Mouse (Mus musculus) embryonic facial prominence, embryonic 15.5 days (tissue): ENCODE measurements at regions not wholly inside any gene's neighbourhood (a gene's known extent, or its start where the extent isn't known, plus 50 kb on each side); places are given as distances from the start of the nearest gene placed in this dataset.
"Not testable (repeated sequence)": the region's sequence is repeated elsewhere in the genome, so short reads cannot be mapped to it uniquely, and the experiment has no call there.

Experiments used
- ATAC-seq: fragments of 200-750 bp; cut with Nextera tagmentation; 2 replicates; pipeline ENCODE4 v1.8.0; 2017; ENCODE audit warnings: low read depth, moderate TSS enrichment; ENCODE audit not compliant: insufficient number of reproducible peaks, low FRiP score, low TSS enrichment
- H3K27ac ChIP-seq: fragments of 300-500 bp; sonication (generic); replicated peaks from 2 replicates; pipeline ENCODE4 v1.5.1; 2015; ENCODE audit warnings: mild to moderate bottlenecking, inconsistent platforms
- H3K27me3 ChIP-seq: fragments of 300-500 bp; sonication (generic); 2 replicates; pipeline ENCODE4 v1.6.1; 2015; ENCODE audit warnings: inconsistent platforms
- H3K36me3 ChIP-seq: fragments of 300-500 bp; sonication (generic); 2 replicates; pipeline ENCODE4 v1.6.1; 2015; ENCODE audit warnings: mild to moderate bottlenecking, inconsistent platforms
- H3K4me1 ChIP-seq: fragments of 300-500 bp; sonication (generic); 2 replicates; pipeline ENCODE4 v1.6.1; 2015; ENCODE audit warnings: inconsistent platforms
- H3K4me2 ChIP-seq: fragments of 300-500 bp; sonication (generic); replicated peaks from 2 replicates; pipeline ENCODE4 v1.6.1; 2015; ENCODE audit warnings: mild to moderate bottlenecking, inconsistent platforms
- H3K4me3 ChIP-seq: fragments of 300-500 bp; sonication (generic); replicated peaks from 2 replicates; pipeline ENCODE4 v1.5.1; 2015; ENCODE audit warnings: mild to moderate bottlenecking, inconsistent platforms
- H3K9ac ChIP-seq: fragments of 300-500 bp; sonication (generic); 2 replicates; pipeline ENCODE4 v1.6.1; 2015; ENCODE audit warnings: inconsistent platforms
- H3K9me3 ChIP-seq: fragments of 300-500 bp; sonication (generic); replicated peaks from 2 replicates; pipeline ENCODE4 v1.6.1; 2016; ENCODE audit warnings: inconsistent platforms
- WGBS: fragments of 180-500 bp; shearing (Covaris S2); methylation state at CpG from one replicate; pipeline ENCODE4 v1.1.7; 2015; 5-methylcytosine and 5-hydroxymethylcytosine counted together

DNA sequence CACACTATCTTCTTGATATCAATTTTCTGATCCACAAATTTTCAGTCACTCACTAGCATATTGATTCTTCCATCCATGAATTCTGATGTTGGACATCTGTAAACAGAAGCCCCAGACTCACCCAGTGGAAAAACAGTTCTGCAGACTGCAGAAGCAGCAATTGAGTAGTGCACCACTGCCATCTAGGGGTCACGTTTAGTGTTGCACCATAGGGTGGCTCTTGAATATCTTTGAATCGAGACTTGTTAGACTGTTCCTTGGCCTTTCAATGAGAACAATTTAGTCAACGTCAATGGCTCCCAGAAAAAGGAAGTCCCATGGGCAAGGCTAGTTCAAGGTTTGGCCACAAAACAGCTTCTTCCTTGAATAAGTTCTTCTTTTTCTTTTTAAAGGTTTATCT is 828.1 kb downstream of the Gm10330 start:
- not testable (repeated sequence) for H3K4me3 ChIP-seq, ATAC-seq, H3K27me3 ChIP-seq, H3K9ac ChIP-seq, H3K4me1 ChIP-seq, H3K9me3 ChIP-seq, H3K4me2 ChIP-seq, H3K27ac ChIP-seq, H3K36me3 ChIP-seq
- WGBS: 59% methylated on average over 3 of the region's 3 CpGs

DNA sequence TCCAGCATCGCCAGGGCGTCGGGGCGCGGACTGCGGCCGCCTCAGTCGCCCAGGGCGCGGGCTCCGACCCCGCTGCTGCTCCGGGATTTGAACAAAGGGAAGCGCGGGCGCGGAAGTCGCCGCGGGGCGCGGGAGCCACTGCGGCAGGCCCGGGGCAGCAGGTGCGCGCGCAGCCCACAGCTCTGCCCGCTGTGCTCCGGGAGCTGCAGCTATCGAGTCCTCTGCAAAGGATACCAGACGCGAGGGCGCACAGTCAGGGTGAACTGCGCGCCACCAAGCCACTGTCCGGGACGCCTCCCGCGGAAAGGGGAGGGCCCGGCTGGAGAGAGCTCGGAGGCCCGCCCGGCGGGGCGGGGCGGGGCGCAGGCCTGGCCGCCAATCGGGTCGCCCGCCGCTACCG is 873.9 kb downstream of the Gm10330 start:
- not testable (repeated sequence) for H3K4me1 ChIP-seq, H3K9me3 ChIP-seq, H3K36me3 ChIP-seq, H3K27ac ChIP-seq, H3K27me3 ChIP-seq, ATAC-seq, H3K9ac ChIP-seq
- peak overlapping the region; percentile 53 for H3K4me3 ChIP-seq
- H3K4me2 ChIP-seq: peak overlapping the region; percentile 68
- WGBS: under 1% methylated on average over 51 of the region's 53 CpGs
